Mouse (Mus musculus): Measurements from ENCODE around the gene Smarcad1. TPM values are rescaled to one million over a fixed set of nuclear protein-coding genes. Genes with fewer than 3 reads are reported as not detected.
A peak's percentile ranks its signal among the peaks of the same experiment; 100 is the strongest.
"Not testable (repeated sequence)": the region's sequence is repeated elsewhere in the genome, so short reads cannot be mapped to it uniquely, and the experiment has no call there.

Gene Smarcad1
- polyA plus RNA-seq, 1 experiment from 2014 or later, result 48.3 TPM

GRCm38 (mm10) chr6:65017566-65017965, 24.8 kb upstream of the Smarcad1 start:
- WGBS, result 90% methylated on average over 10 of the region's 10 CpGs
- DNase-seq (ENCODE audit: low spot score) (no peak), ATAC-seq (ENCODE audit: low read depth) (no peak)

GRCm38 (mm10) chr6:65018966-65019365, 23.4 kb upstream of the Smarcad1 start:
- H3K36me3 ChIP-seq (ENCODE audit: control insufficient read depth, insufficient read depth, low read length); DNase-seq (ENCODE audit: low spot score); ATAC-seq (ENCODE audit: low read depth); H3K4me3 ChIP-seq (ENCODE audit: low read depth, low read length); H3K4me2 ChIP-seq (ENCODE audit: low read depth, low read length); H3K9ac ChIP-seq (ENCODE audit: low read depth, low read length); H3K9me3 ChIP-seq (ENCODE audit: control insufficient read depth, low read length); H3K27me3 ChIP-seq (replicated peaks; ENCODE audit: control insufficient read depth, insufficient read depth, low read length); H3K4me1 ChIP-seq (ENCODE audit: control insufficient read depth, insufficient read depth, low read length); H3K27ac ChIP-seq (replicated peaks; ENCODE audit: low read depth, low read length): not testable (repeated sequence)
- WGBS, result 95% methylated on average over 5 of the region's 5 CpGs

More at GRCm38 (mm10) chr6:65017566-65017965, 24.8 kb upstream of the Smarcad1 start:
- Histone ChIP-seq H3K9ac (ENCODE audit: low read depth, low read length) (no peak overlapping the region), H3K4me1 (ENCODE audit: control insufficient read depth, insufficient read depth, low read length) (no peaks in the 10 kb centered on the region), H3K9me3 (ENCODE audit: control insufficient read depth, low read length) (no peaks in the 10 kb centered on the region), H3K27me3 (replicated peaks; ENCODE audit: control insufficient read depth, insufficient read depth, low read length) (no peaks in the 10 kb centered on the region), H3K4me2 (ENCODE audit: low read depth, low read length) (no peak overlapping the region), H3K36me3 (ENCODE audit: control insufficient read depth, insufficient read depth, low read length) (no peaks in the 10 kb centered on the region), H3K4me3 (ENCODE audit: low read depth, low read length) (no peak overlapping the region), H3K27ac (replicated peaks; ENCODE audit: low read depth, low read length) (no peak overlapping the region)

- H3K4me1 ChIP-seq (ENCODE audit: control insufficient read depth, insufficient read depth, low read length), result no peaks in the 10 kb centered on the region
- H3K27ac ChIP-seq (replicated peaks; ENCODE audit: low read depth, low read length), result no peak overlapping the region
- WGBS, result 12% methylated on average over 4 of the region's 4 CpGs
- H3K27me3 ChIP-seq (replicated peaks; ENCODE audit: control insufficient read depth, insufficient read depth, low read length), result no peaks in the 10 kb centered on the region
- ATAC-seq (ENCODE audit: low read depth) (no peak), DNase-seq (ENCODE audit: low spot score) (peak; percentile 37)
- no peak overlapping the region for H3K4me3 ChIP-seq (ENCODE audit: low read depth, low read length)
- H3K9me3 ChIP-seq (ENCODE audit: control insufficient read depth, low read length), result no peaks in the 10 kb centered on the region
- no peak overlapping the region for H3K9ac ChIP-seq (ENCODE audit: low read depth, low read length)
- no peak overlapping the region for H3K4me2 ChIP-seq (ENCODE audit: low read depth, low read length)
- H3K36me3 ChIP-seq (ENCODE audit: control insufficient read depth, insufficient read depth, low read length), result no peaks in the 10 kb centered on the region
These were observed 20.5 kb upstream of the Smarcad1 start for GRCm38 (mm10) chr6:65021883-65022282.

- no peak overlapping the region for H3K4me3 ChIP-seq (ENCODE audit: low read depth, low read length)
- 78% methylated on average over 6 of the region's 6 CpGs for WGBS
- no peak overlapping the region for H3K27ac ChIP-seq (replicated peaks; ENCODE audit: low read depth, low read length)
- DNase-seq (ENCODE audit: low spot score) (no peak), ATAC-seq (ENCODE audit: low read depth) (no peak)
- H3K4me1 ChIP-seq (ENCODE audit: control insufficient read depth, insufficient read depth, low read length), result no peaks in the 10 kb centered on the region
- H3K27me3 ChIP-seq (replicated peaks; ENCODE audit: control insufficient read depth, insufficient read depth, low read length), result no peaks in the 10 kb centered on the region
- H3K9me3 ChIP-seq (ENCODE audit: control insufficient read depth, low read length), result no peaks in the 10 kb centered on the region
- no peaks in the 10 kb centered on the region for H3K36me3 ChIP-seq (ENCODE audit: control insufficient read depth, insufficient read depth, low read length)
- no peak overlapping the region for H3K4me2 ChIP-seq (ENCODE audit: low read depth, low read length)
- H3K9ac ChIP-seq (ENCODE audit: low read depth, low read length), result no peak overlapping the region
These were observed 19.3 kb upstream of the Smarcad1 start for GRCm38 (mm10) chr6:65023053-65023452.

- no peak overlapping the region for H3K27ac ChIP-seq (replicated peaks; ENCODE audit: low read depth, low read length)
- H3K27me3 ChIP-seq (replicated peaks; ENCODE audit: control insufficient read depth, insufficient read depth, low read length), result no peaks in the 10 kb centered on the region
- no peak overlapping the region for H3K4me2 ChIP-seq (ENCODE audit: low read depth, low read length)
- no peak for ATAC-seq (ENCODE audit: low read depth)
- no peak overlapping the region for H3K9ac ChIP-seq (ENCODE audit: low read depth, low read length)
- no peaks in the 10 kb centered on the region for H3K4me1 ChIP-seq (ENCODE audit: control insufficient read depth, insufficient read depth, low read length)
- no peaks in the 10 kb centered on the region for H3K36me3 ChIP-seq (ENCODE audit: control insufficient read depth, insufficient read depth, low read length)
- no peak overlapping the region for H3K4me3 ChIP-seq (ENCODE audit: low read depth, low read length)
- H3K9me3 ChIP-seq (ENCODE audit: control insufficient read depth, low read length), result no peaks in the 10 kb centered on the region
- WGBS, result 25% methylated on average over 2 of the region's 2 CpGs
- no peak for DNase-seq (ENCODE audit: low spot score)
These were observed 17.7 kb upstream of the Smarcad1 start for GRCm38 (mm10) chr6:65024668-65025067.

- DNase-seq (ENCODE audit: low spot score) (no peak), ATAC-seq (ENCODE audit: low read depth) (no peak)
- H3K4me1 ChIP-seq (ENCODE audit: control insufficient read depth, insufficient read depth, low read length), result no peaks in the 10 kb centered on the region
- H3K36me3 ChIP-seq (ENCODE audit: control insufficient read depth, insufficient read depth, low read length), result no peaks in the 10 kb centered on the region
- H3K9ac ChIP-seq (ENCODE audit: low read depth, low read length), result no peak overlapping the region
- H3K9me3 ChIP-seq (ENCODE audit: control insufficient read depth, low read length), result no peaks in the 10 kb centered on the region
- WGBS, result 96% methylated on average over 4 of the region's 4 CpGs
- no peak overlapping the region for H3K27ac ChIP-seq (replicated peaks; ENCODE audit: low read depth, low read length)
- H3K4me2 ChIP-seq (ENCODE audit: low read depth, low read length), result no peak overlapping the region
- H3K4me3 ChIP-seq (ENCODE audit: low read depth, low read length), result no peak overlapping the region
- no peaks in the 10 kb centered on the region for H3K27me3 ChIP-seq (replicated peaks; ENCODE audit: control insufficient read depth, insufficient read depth, low read length)
These were observed 17.3 kb upstream of the Smarcad1 start for GRCm38 (mm10) chr6:65025130-65025529.

- no peak overlapping the region for H3K4me3 ChIP-seq (ENCODE audit: low read depth, low read length)
- no peaks in the 10 kb centered on the region for H3K36me3 ChIP-seq (ENCODE audit: control insufficient read depth, insufficient read depth, low read length)
- H3K4me2 ChIP-seq (ENCODE audit: low read depth, low read length), result no peak overlapping the region
- DNase-seq (ENCODE audit: low spot score) (no peak), ATAC-seq (ENCODE audit: low read depth) (no peak)
- no peaks in the 10 kb centered on the region for H3K27me3 ChIP-seq (replicated peaks; ENCODE audit: control insufficient read depth, insufficient read depth, low read length)
- 90% methylated on average over 2 of the region's 2 CpGs for WGBS
- H3K9me3 ChIP-seq (ENCODE audit: control insufficient read depth, low read length), result no peaks in the 10 kb centered on the region
- no peak overlapping the region for H3K9ac ChIP-seq (ENCODE audit: low read depth, low read length)
- no peaks in the 10 kb centered on the region for H3K4me1 ChIP-seq (ENCODE audit: control insufficient read depth, insufficient read depth, low read length)
- no peak overlapping the region for H3K27ac ChIP-seq (replicated peaks; ENCODE audit: low read depth, low read length)
These were observed 7.7 kb upstream of the Smarcad1 start for GRCm38 (mm10) chr6:65034661-65035060.

GRCm38 (mm10) chr6:65035469-65035868, 6.9 kb upstream of the Smarcad1 start:
- Histone ChIP-seq H3K4me1 (ENCODE audit: control insufficient read depth, insufficient read depth, low read length) (no peaks in the 10 kb centered on the region), H3K27me3 (replicated peaks; ENCODE audit: control insufficient read depth, insufficient read depth, low read length) (no peaks in the 10 kb centered on the region), H3K9me3 (ENCODE audit: control insufficient read depth, low read length) (no peaks in the 10 kb centered on the region), H3K9ac (ENCODE audit: low read depth, low read length) (no peak overlapping the region), H3K36me3 (ENCODE audit: control insufficient read depth, insufficient read depth, low read length) (no peaks in the 10 kb centered on the region), H3K4me3 (ENCODE audit: low read depth, low read length) (no peak overlapping the region), H3K4me2 (ENCODE audit: low read depth, low read length) (no peak overlapping the region), H3K27ac (replicated peaks; ENCODE audit: low read depth, low read length) (no peak overlapping the region)
- DNase-seq (ENCODE audit: low spot score), result no peak
- ATAC-seq (ENCODE audit: low read depth), result no peak
- WGBS, result 85% methylated on average over 2 of the region's 2 CpGs

- Histone ChIP-seq H3K9me3 (ENCODE audit: control insufficient read depth, low read length) (0 out of 2 replicates have a peak, but pooled peaks cover 8% of the 10 kb centered on the region), H3K4me1 (ENCODE audit: control insufficient read depth, insufficient read depth, low read length) (peaks cover 9% of the 10 kb centered on the region), H3K27ac (replicated peaks; ENCODE audit: low read depth, low read length) (peak overlapping the region; percentile 98; the same call in 1 of the 2 replicates), H3K9ac (ENCODE audit: low read depth, low read length) (peak overlapping the region; percentile 99), H3K4me2 (ENCODE audit: low read depth, low read length) (peak overlapping the region; percentile 77), H3K27me3 (replicated peaks; ENCODE audit: control insufficient read depth, insufficient read depth, low read length) (no peaks in the 10 kb centered on the region), H3K36me3 (ENCODE audit: control insufficient read depth, insufficient read depth, low read length) (peaks cover 32% of the 10 kb centered on the region), H3K4me3 (ENCODE audit: low read depth, low read length) (peak overlapping the region; percentile 83)
- DNase-seq (ENCODE audit: low spot score), result no peak
- WGBS, result 36% methylated on average over 10 of the region's 10 CpGs
- no peak for ATAC-seq (ENCODE audit: low read depth)
These were observed 451 bp upstream of the Smarcad1 start for GRCm38 (mm10) chr6:65041932-65042331.
